Mouse (Mus musculus): ENCODE measurements around the gene Flnb.

DNA sequence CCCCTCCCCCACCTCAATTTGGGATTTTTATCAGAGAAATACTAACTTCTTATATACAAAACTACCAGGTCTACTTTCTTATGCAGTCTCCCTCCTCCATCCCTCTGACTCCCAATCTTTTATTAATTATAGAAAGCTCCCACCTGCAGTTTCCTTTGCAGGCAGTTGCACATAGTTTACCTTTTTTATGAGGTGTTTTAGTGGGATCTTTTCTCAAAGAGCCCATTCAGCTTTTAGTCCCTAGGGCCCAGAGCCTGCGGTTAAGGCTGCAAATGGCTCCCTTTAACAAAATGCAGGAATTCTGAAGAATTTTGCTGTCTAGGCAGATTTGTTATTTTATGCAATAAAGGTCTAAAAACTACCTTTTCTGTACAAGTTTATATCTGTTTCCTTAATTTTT, 78.9 kb downstream of the Flnb start:
- TF ChIP-seq GABPA (IDR thresholded peaks at IDR 0.05; ENCODE audit: insufficient replicate concordance, low read depth, low read length) (no peak), POLR2A (IDR thresholded peaks at IDR 0.05; ENCODE audit: low read depth, low read length) (no peak), EP300 (IDR thresholded peaks at IDR 0.05; ENCODE audit: low read length) (no peak), MAZ (IDR thresholded peaks at IDR 0.05; ENCODE audit: low read depth, low read length) (no peak), CTCF (conservative IDR thresholded peaks at IDR 0.05 in 1 of 2, IDR thresholded peaks at IDR 0.05 in 1 of 2; ENCODE audit: low read depth in 2 of 2, low read length in 2 of 2) (no peak), HCFC1 (IDR thresholded peaks at IDR 0.05; ENCODE audit: low read depth, low read length) (no peak), CHD2 (IDR thresholded peaks at IDR 0.05; ENCODE audit: low read length) (no peak)
